Mouse (Mus musculus): ENCODE results near the gene Agbl5.
"Not testable (repeated sequence)": the region's sequence is repeated elsewhere in the genome, so short reads cannot be mapped to it uniquely, and the experiment has no call there.

The Agbl5 gene

GRCm38 (mm10) chr5:30888337-30889087 lies at the start of gene Agbl5:
Agbl5 (plus strand) TSS chr5:30888694.
- peak; percentile 92 for DNase-seq (ENCODE audit: low read depth, low spot score)

GRCm38 (mm10) chr5:30839731-30840130 lies 48.8 kb upstream of the Agbl5 start:
- DNase-seq (ENCODE audit: low read depth, low spot score), result no peak

DNA sequence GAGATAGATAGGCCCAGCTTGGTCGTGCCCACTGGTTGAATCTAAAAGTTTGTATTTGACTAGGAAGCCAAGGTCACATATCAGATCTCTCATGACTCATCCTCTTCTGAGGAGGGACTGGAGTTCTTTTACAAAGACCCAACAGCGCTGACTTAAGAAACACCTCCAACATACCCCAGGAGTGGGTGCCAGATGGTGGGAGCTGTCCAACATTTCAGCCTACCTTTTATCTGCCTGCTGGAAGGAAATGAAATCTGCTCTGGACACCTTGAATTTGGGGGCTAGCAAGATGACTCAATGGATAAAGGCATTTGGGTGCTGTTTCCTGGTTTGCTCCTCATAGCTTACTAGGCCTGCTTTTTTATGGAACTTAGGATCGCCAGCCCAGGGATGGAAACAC lies 46.6 kb upstream of the Agbl5 start:
- DNase-seq (ENCODE audit: low read depth, low spot score), result no peak

DNA sequence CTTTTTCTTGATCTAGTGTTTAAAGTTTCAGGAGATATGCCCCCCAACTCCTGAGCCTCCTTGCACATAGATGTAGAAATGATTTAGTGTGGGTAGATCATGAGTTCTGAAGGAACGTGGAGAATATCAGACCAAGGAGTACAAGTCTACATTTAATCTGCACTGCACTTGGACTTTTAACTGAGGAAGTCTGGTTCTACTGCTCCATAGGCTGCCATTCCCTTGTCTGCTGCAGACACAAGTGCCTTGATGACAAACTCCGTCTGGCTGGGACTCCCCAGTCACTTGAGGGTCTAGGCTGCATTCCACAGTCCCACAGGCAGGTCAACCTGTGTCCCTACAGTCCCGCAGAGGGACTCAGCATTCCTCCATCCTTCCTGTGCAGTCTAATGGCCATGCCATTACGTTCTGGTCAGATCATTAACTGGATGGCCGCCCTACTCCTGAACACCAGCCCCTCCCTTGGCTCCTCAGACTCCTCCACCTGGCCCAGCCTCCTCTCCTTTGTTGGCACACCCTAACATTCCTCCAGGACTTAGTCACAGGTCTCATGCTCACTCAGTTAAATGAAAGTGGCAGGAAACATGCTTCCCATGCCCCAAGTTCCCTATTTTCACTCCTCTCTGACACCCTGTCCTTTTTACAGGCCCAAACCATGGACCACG lies 38.5 kb upstream of the Agbl5 start:
- DNase-seq (ENCODE audit: low read depth, low spot score), result no peak

DNA sequence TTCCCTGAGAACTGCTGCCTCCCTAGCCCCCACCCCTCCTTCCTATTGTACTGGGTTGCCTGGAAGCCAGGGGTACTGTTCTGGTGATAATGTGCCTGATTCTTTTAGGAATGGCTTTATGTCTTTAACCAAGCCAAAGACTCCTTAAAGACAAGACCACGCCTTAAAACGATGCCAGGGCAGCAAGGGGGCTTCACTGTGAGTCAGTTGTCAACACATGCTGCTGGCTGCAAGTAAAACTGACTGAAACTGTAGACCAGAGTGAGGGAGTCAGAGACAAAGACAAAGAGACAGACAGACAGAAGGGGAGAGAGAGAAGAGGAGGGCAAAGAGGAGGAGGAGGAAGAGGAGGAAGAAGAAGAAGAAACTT lies 38.0 kb upstream of the Agbl5 start:
- DNase-seq (ENCODE audit: low read depth, low spot score), result no peak

GRCm38 (mm10) chr5:30853522-30853921 lies 35.0 kb upstream of the Agbl5 start:
- no peak for DNase-seq (ENCODE audit: low read depth, low spot score)

GRCm38 (mm10) chr5:30855674-30856073 lies 32.8 kb upstream of the Agbl5 start:
- no peak for DNase-seq (ENCODE audit: low read depth, low spot score)

DNA sequence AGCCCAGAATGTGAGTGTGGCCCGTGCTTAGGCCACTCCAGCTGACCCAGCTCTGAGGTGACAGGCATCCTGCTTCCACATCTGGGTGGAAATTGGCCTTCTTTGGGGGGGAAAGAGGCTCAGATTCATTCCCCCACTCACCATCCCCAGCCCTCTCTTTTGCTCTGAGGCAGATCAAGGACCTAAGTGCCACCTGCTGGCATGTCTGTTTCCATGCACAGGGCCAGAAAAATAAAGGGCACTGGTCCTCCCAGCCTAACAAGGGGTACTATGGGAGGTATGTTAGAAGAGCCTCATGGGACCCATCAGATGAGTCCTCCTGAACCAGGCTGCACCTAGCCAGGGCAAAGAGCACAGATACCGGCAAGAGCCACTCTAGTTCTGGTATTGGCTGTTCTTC lies 32.4 kb upstream of the Agbl5 start:
- DNase-seq (ENCODE audit: low read depth, low spot score), result no peak

GRCm38 (mm10) chr5:30863852-30864251 lies 24.6 kb upstream of the Agbl5 start:
- DNase-seq (ENCODE audit: low read depth, low spot score), result no peak

- no peak for DNase-seq (ENCODE audit: low read depth, low spot score)
Measured at GRCm38 (mm10) chr5:30864322-30864721, 24.2 kb upstream of the Agbl5 start.

- no peak for DNase-seq (ENCODE audit: low read depth, low spot score)
Measured at GRCm38 (mm10) chr5:30866871-30867270, 21.6 kb upstream of the Agbl5 start.

DNA sequence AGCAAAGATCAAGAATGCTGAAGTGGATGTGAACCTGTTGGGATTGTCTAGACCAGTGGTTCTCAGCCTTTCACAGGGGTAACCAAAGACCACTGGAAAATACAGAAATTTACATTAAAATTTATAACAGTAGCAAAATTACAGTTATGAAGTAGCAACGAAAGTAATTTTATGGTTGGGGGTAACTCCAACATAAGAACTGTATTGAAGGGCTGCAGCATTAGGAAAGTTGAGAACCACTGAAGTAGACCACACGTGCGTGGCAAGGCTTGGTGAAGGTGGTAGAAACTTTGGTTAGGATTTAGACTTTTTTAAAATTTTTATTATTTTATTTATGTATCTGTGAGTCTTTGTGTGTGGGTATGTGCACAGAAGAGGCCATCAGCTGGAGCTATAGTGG lies 20.8 kb upstream of the Agbl5 start, which contains the start of gene Tmem214:
Tmem214 (plus strand) TSS at position 301 of the 400 bp plus-strand sequence.
- DNase-seq (ENCODE audit: low read depth, low spot score), result no peak

GRCm38 (mm10) chr5:30868981-30869380 lies 19.5 kb upstream of the Agbl5 start:
- no peak for DNase-seq (ENCODE audit: low read depth, low spot score)

DNA sequence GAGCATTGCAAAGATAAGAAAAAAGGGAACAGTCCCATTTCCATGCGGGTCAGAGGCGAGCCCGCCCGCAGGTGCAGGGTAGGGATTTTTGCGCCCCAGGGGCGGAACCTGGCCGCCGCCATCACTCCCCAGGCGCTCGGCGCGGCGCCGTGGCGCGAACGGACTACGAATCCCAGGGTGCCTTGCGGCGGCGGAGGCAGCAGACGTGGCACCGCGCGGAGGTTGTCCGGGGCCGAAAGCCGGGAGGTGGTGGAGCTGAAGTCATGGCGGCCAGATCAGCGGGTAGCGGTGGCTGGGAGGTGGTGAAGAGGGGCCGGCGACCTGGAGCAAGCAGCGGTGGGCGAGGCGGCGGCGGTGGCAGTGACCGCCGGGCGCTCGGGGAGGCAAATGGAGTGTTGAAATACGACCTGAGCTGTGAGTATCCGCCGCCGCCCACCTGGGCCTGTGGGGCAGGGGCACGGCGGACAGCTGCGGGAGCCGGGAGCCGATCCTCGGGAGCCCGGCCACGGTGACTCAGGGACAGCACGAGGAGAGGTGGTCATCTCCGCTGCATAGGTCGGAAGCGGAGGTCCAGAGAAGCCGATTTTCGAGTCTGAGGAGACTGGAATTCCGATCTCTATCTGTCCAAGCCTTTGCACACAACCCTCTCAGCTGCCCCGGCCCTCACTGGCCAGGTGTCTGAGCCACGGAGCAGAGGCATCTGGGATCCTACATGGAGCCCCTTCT lies 18.9 kb upstream of the Agbl5 start:
- peak; percentile 73 for DNase-seq (ENCODE audit: low read depth, low spot score)

GRCm38 (mm10) chr5:30870131-30870406 lies 18.4 kb upstream of the Agbl5 start:
- DNase-seq (ENCODE audit: low read depth, low spot score), result no peak

GRCm38 (mm10) chr5:30872574-30872973 lies 15.9 kb upstream of the Agbl5 start:
- DNase-seq (ENCODE audit: low read depth, low spot score), result no peak

- DNase-seq (ENCODE audit: low read depth, low spot score), result no peak
Measured at GRCm38 (mm10) chr5:30874365-30874764, 14.1 kb upstream of the Agbl5 start.

DNA sequence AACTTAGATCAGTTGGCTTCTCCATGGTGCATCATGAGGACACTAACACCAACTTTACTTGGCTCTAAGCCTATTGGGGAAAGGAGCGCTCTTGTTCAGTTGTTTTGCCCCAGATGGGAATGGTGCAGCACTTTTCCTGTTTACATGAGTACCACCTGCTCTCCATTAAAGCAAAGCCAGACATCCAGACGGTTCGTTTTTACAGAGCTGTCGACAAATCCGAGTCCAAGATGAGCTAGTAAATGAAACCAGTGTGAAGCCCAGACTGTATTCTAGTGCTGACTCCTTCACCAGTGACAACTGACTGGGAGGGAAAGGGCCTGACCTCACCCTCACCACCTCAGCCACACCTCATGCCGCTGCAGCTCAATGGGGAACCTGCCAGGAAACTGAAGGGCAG lies 9.9 kb upstream of the Agbl5 start:
- DNase-seq (ENCODE audit: low read depth, low spot score), result no peak

DNA sequence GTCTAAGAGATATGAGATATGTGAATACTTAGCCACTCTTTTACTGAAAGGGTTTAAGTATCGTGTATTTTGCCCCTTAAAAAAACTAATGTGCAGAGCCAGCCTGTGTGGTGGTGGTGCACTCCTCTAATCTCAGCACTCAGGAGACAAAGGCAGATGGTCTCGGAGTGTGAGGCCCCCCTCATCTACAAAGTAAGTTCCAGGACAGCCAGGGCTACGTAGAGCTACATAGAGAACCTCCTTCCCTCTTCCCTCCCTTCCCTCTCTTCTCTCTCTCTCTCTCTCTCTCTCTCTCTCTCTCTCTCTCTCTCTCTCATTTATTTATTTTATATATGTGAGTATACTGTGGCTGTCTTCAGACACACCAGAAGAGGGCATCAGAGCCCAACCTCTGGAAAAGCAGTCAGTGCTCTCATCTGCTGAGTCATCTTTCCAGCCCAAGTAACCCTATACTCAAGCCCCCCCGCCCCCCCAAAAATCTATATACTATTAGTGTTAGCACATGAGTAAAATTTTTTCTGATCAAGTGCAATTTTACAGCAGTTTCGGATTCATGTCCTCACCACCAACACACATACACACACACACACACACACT lies 9.0 kb upstream of the Agbl5 start:
- no peak for DNase-seq (ENCODE audit: low read depth, low spot score)

DNA sequence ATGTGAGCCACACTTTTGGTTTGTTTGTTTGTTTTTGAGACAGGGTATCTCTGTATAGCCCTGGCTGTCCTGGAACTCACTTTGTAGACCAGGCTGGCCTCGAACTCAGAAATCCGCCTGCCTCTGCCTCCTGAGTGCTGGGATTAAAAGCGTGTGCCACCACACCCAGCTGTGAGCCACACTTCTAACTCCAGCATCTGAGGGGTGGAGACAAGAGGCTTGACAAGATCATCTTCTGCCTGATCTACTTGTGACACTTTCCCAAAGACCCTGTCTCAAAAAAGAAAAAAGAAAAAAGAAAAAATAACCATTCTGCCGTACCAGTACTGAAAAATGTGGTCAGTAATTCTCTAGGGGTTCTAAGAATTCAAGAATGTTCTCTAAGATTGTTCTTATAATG lies 6.7 kb upstream of the Agbl5 start:
- not testable (repeated sequence) for DNase-seq (ENCODE audit: low read depth, low spot score)

- no peak for DNase-seq (ENCODE audit: low read depth, low spot score)
Measured at GRCm38 (mm10) chr5:30886209-30886608, 2.3 kb upstream of the Agbl5 start.

DNA sequence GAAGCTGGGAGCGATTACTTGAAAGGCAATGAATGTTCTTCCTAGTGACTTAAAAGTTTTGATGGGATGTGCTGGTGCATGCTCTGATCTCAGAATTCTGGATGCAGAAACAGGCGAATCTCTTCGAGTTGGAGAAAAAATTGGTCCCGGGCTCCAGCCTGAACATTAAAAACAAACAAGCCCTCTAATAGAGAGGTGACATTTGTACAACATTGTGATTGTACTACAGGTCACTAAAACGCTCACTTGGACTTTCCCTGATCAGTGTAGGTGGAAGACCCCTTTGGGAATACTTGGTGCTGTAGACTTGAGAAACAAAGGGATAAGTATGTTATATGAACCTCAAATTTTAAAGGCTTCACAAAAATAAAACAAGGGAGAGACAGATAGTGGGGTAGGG lies 1.8 kb upstream of the Agbl5 start:
- no peak for DNase-seq (ENCODE audit: low read depth, low spot score)
